Mouse (Mus musculus) layer of hippocampus, adult 9-10 months (tissue): Measurements from ENCODE around the gene Gm21637.
"Not testable (repeated sequence)": the region's sequence is repeated elsewhere in the genome, so short reads cannot be mapped to it uniquely, and the experiment has no call there.

ENCODE experiments used
- DNase-seq: peaks from one replicate; pipeline ENCODE4 v3.0.0; 2022; ENCODE audit warnings: low spot score

Gm21637 gene

DNA sequence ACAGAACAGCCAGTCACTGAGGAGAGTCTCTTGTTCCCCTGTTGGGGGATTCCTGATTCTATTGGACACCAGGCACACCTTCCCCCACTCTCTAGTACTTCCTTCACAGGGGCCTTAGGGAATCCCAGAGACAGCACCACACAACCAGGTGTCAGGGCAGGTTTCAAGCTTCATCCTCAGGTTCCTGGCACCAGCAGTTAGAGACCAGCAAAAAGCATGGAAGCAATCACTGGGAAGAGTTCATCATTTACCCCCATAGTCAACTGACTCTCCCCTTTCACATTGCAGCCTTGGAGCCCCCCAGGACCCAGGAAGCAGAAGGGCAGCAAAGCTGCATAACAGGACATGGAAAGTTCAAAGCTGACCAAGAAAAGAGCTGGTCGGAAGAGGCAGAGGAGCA, at the start of gene Gm21637:
Gene Gm21637, plus strand, starts transcription at position 301 of the 400 bp plus-strand sequence.
- not testable (repeated sequence) for DNase-seq
